Mouse (Mus musculus): ENCODE data around the gene Ndufb4. TPM values are rescaled to one million over a fixed set of nuclear protein-coding genes. Genes with fewer than 3 reads are reported as not detected.

The Ndufb4 gene
- total and polyA plus RNA-seq, 2 experiments from 2014 or later: 31.3 to 99.2 TPM

DNA sequence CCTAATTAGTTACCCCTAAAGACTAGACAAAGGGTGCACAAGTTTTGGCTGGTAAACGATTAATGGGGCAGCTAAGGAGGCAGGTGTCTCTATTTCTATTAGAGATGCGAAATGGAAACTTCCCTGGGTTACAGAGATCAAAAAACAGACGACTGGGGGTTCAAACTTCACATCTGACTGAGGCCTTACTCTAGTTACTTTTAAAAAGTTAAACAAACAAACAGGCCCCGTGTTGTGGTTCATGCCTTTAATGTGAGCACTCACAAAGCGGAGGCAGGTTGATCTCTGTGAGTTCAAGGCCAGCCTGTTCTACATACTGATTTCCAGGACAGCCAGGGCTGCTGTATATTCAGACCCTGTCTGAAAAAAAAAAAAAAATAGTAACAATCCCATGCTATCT, 1.6 kb downstream of the Ndufb4 start:
- WGBS: 81% methylated on average over 5 of the region's 5 CpGs
- Histone ChIP-seq H3K9me3 (ENCODE audit: low read length) (no peaks in the 10 kb centered on the region), H3K4me3 (ENCODE audit: low read length) (no peak overlapping the region; the same call in 1 of the 2 replicates)

DNA sequence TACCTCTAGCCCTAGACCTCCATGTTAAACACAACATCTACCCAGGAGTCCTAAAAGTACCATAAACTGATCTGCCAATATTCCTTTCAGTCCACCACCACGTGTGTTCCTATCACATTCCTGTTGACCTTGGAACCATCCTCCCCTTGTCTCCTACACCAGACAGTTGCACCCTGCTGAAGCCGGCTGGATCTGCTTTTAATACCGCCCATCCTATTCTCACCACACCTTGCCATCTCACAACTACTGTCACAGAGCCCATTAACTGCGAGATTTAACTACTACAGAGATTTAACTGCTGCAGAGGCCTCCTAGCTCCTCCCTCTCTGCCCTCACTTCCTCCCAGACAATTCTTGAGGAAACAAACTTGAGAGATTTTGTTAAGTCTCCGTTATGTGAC, 2.8 kb downstream of the Ndufb4 start:
- TF ChIP-seq CTCF (IDR thresholded peaks at IDR 0.05; ENCODE audit: low read depth): no peak
- DNase-seq (ENCODE audit: low spot score): no peak
- H3K4me3 ChIP-seq (ENCODE audit: low read length): no peak overlapping the region
- no peak overlapping the region for H3K27ac ChIP-seq
- no peaks in the 10 kb centered on the region for H3K9me3 ChIP-seq (ENCODE audit: low read length)
- WGBS: 86% methylated on average over 5 of the region's 5 CpGs
- no peaks in the 10 kb centered on the region for H3K27me3 ChIP-seq (ENCODE audit: insufficient read depth, low read length)
- no peak overlapping the region for H3K4me2 ChIP-seq (ENCODE audit: low read depth, low read length)
- no peak overlapping the region for H3K9ac ChIP-seq (replicated peaks; ENCODE audit: low read length)
- H3K36me3 ChIP-seq (ENCODE audit: insufficient read depth, low read length): peaks cover 17% of the 10 kb centered on the region
- peaks cover 14% of the 10 kb centered on the region; the same call in 1 of the 2 replicates for H3K4me1 ChIP-seq (ENCODE audit: insufficient read depth, low read length)
- ATAC-seq: no peak

More for the DNA sequence above, 1.6 kb downstream of the Ndufb4 start:
- Histone ChIP-seq H3K4me2 (ENCODE audit: low read depth, low read length) (peak overlapping the region; percentile 67), H3K9ac (replicated peaks; ENCODE audit: low read length) (no peak overlapping the region; the same call in 1 of the 2 replicates), H3K4me1 (ENCODE audit: insufficient read depth, low read length) (peaks cover 14% of the 10 kb centered on the region; the same call in 1 of the 2 replicates), H3K27me3 (ENCODE audit: insufficient read depth, low read length) (no peaks in the 10 kb centered on the region), H3K36me3 (ENCODE audit: insufficient read depth, low read length) (peaks cover 7% of the 10 kb centered on the region; the same call in 1 of the 2 replicates), H3K27ac (no peak overlapping the region)
- TF ChIP-seq CTCF (IDR thresholded peaks at IDR 0.05; ENCODE audit: low read depth): no peak
- DNase-seq (ENCODE audit: low spot score) (no peak), ATAC-seq (no peak)

DNA sequence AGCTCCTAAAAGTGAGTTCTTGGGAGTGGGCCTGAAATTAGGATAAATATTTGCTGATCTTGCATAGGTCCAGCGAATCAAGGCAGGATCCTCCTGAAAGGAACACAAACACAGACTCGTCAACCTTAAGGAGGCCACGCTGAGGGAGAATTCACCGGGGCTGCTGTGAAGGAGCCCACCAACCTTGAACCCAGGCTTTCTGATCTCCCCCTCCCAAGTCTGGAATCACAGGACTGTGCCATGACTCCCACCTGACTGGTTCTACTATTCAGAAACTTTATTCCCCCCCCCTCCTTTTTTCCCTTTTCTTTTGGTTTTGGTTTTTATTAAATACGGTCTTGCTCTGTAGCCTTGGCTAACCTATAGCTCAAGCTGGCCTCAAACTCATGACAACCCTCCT, 5.2 kb downstream of the Ndufb4 start:
- no peak overlapping the region for H3K4me2 ChIP-seq (ENCODE audit: low read depth, low read length)
- DNase-seq (ENCODE audit: low spot score) (no peak), ATAC-seq (no peak)
- peaks cover 31% of the 10 kb centered on the region for H3K36me3 ChIP-seq (ENCODE audit: insufficient read depth, low read length)
- no peaks in the 10 kb centered on the region for H3K27me3 ChIP-seq (ENCODE audit: insufficient read depth, low read length)
- no peaks in the 10 kb centered on the region for H3K9me3 ChIP-seq (ENCODE audit: low read length)
- H3K4me1 ChIP-seq (ENCODE audit: insufficient read depth, low read length): peaks cover 12% of the 10 kb centered on the region; the same call in 1 of the 2 replicates
- no peak overlapping the region for H3K4me3 ChIP-seq (ENCODE audit: low read length)
- WGBS: 88% methylated on average over 5 of the region's 5 CpGs
- H3K9ac ChIP-seq (replicated peaks; ENCODE audit: low read length): no peak overlapping the region
- no peak overlapping the region for H3K27ac ChIP-seq
- TF ChIP-seq CTCF (IDR thresholded peaks at IDR 0.05; ENCODE audit: low read depth): no peak

DNA sequence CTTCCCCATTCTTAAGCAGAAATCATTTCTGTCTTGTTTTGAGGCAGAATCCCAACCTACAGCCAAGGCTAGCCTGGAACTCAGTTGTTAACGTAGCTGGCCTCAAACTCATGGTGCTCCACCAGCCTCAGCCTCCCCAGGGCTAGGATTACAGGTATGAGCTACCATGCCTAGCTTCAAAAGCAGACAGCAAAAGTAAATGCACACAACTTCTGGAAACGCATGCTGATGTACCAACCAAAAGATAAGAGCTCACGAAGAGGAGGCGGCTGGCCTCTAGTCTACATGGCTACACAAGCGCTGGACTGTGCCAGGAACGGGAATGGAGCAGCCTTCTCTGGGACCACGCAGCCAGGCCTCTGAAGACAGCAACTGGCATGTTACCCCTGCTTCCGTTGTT, 6.3 kb downstream of the Ndufb4 start:
- DNase-seq (ENCODE audit: low spot score) (no peak), ATAC-seq (no peak)
- no peak overlapping the region for H3K27ac ChIP-seq
- H3K9ac ChIP-seq (replicated peaks; ENCODE audit: low read length): no peak overlapping the region
- peaks cover 9% of the 10 kb centered on the region; the same call in 1 of the 2 replicates for H3K4me1 ChIP-seq (ENCODE audit: insufficient read depth, low read length)
- H3K4me2 ChIP-seq (ENCODE audit: low read depth, low read length): no peak overlapping the region
- peaks cover 31% of the 10 kb centered on the region for H3K36me3 ChIP-seq (ENCODE audit: insufficient read depth, low read length)
- 95% methylated on average over 8 of the region's 8 CpGs for WGBS
- H3K4me3 ChIP-seq (ENCODE audit: low read length): no peak overlapping the region
- H3K9me3 ChIP-seq (ENCODE audit: low read length): no peaks in the 10 kb centered on the region
- no peaks in the 10 kb centered on the region for H3K27me3 ChIP-seq (ENCODE audit: insufficient read depth, low read length)
- TF ChIP-seq CTCF (IDR thresholded peaks at IDR 0.05; ENCODE audit: low read depth): no peak

DNA sequence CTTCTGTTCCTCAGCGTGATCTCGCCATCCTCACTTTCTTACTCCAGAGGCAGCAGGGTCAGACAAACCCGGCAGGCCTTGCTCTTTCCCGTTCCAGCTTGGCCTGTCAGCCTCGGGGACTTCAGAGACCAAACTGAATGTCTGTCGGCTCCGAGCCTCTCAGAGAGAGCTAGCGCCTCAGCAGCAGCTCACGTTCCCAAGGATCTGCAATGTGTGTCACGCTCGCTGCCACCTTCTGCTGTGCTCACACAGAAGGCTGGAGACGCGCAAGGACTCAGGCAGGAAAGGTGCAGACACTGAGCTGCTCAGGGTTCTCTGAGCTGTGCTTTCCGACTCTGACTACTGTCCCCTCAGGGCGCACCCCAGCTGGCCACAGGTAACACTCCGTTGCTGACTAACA, 7.2 kb downstream of the Ndufb4 start:
- ATAC-seq (no peak), DNase-seq (ENCODE audit: low spot score) (no peak)
- H3K36me3 ChIP-seq (ENCODE audit: insufficient read depth, low read length): peaks cover 31% of the 10 kb centered on the region
- 86% methylated on average over 16 of the region's 16 CpGs for WGBS
- H3K9ac ChIP-seq (replicated peaks; ENCODE audit: low read length): no peak overlapping the region
- no peaks in the 10 kb centered on the region for H3K9me3 ChIP-seq (ENCODE audit: low read length)
- no peak for TF ChIP-seq CTCF (IDR thresholded peaks at IDR 0.05; ENCODE audit: low read depth)
- no peaks in the 10 kb centered on the region for H3K27me3 ChIP-seq (ENCODE audit: insufficient read depth, low read length)
- H3K4me3 ChIP-seq (ENCODE audit: low read length): no peak overlapping the region
- H3K4me2 ChIP-seq (ENCODE audit: low read depth, low read length): no peak overlapping the region
- H3K4me1 ChIP-seq (ENCODE audit: insufficient read depth, low read length): no peaks in the 10 kb centered on the region
- no peak overlapping the region for H3K27ac ChIP-seq

DNA sequence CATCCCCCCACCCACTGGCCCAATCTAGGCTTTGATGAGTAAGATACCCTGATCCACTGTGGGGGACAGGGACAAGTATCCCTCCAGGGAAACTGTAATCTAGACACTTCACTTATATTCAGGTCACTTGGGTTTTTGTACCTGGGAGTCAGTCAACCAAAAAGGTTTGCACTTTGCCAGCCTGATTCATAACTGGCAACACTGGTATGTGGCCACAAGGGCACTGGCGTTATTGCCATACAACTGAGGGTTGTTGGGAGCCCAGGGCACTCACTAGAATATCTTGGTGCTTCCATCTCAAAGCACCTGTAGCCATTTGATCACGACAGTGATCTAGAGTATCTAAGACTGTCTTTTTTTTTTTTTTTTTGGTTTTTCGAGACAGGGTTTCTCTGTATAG, 8.5 kb downstream of the Ndufb4 start:
- Histone ChIP-seq H3K9ac (replicated peaks; ENCODE audit: low read length) (no peak overlapping the region), H3K4me1 (ENCODE audit: insufficient read depth, low read length) (no peaks in the 10 kb centered on the region), H3K27me3 (ENCODE audit: insufficient read depth, low read length) (no peaks in the 10 kb centered on the region), H3K36me3 (ENCODE audit: insufficient read depth, low read length) (peaks cover 31% of the 10 kb centered on the region), H3K4me2 (ENCODE audit: low read depth, low read length) (no peak overlapping the region), H3K27ac (no peak overlapping the region), H3K4me3 (ENCODE audit: low read length) (no peak overlapping the region), H3K9me3 (ENCODE audit: low read length) (no peaks in the 10 kb centered on the region)
- WGBS: 90% methylated on average over 3 of the region's 3 CpGs
- ATAC-seq: no peak
- no peak for DNase-seq (ENCODE audit: low spot score)
- TF ChIP-seq CTCF (IDR thresholded peaks at IDR 0.05; ENCODE audit: low read depth): no peak

DNA sequence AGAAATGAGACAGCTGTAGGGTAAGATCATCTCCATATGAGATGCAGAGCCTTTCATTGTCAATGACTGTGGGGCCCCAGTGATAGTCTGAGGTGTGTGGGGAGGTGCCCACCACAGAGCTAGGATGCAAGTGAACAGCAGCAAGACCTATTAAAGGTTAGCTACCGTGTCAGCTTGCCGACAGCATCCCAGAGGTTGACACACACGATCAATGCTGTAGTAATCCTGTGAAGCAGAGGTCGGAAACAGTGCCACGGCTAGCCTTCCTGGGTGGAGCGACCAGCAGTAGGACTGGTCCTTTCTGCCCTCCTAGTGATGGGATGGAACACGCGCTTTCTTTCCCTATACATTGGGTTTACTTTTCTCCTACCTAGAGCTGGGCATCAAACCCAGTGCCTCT, 9.0 kb downstream of the Ndufb4 start:
- H3K4me3 ChIP-seq (ENCODE audit: low read length): no peak overlapping the region
- H3K9ac ChIP-seq (replicated peaks; ENCODE audit: low read length): no peak overlapping the region
- H3K27me3 ChIP-seq (ENCODE audit: insufficient read depth, low read length): no peaks in the 10 kb centered on the region
- TF ChIP-seq CTCF (IDR thresholded peaks at IDR 0.05; ENCODE audit: low read depth): no peak
- no peaks in the 10 kb centered on the region for H3K4me1 ChIP-seq (ENCODE audit: insufficient read depth, low read length)
- 89% methylated on average over 8 of the region's 8 CpGs for WGBS
- H3K9me3 ChIP-seq (ENCODE audit: low read length): no peaks in the 10 kb centered on the region
- H3K27ac ChIP-seq: no peak overlapping the region
- DNase-seq (ENCODE audit: low spot score) (no peak), ATAC-seq (no peak)
- H3K36me3 ChIP-seq (ENCODE audit: insufficient read depth, low read length): peaks cover 31% of the 10 kb centered on the region
- H3K4me2 ChIP-seq (ENCODE audit: low read depth, low read length): no peak overlapping the region
